Mouse (Mus musculus) heart, adult 2 months (tissue): ENCODE results near the gene N4bp3.

Experiments
- CTCF ChIP-seq: fragments of 200-600 bp; IDR thresholded peaks from 2 replicates; pipeline ENCODE4 v1.8.1; 2022; ENCODE audit warnings: antibody characterized with exemption, mild to moderate bottlenecking, moderate library complexity
- EP300 ChIP-seq: fragments of 200-500 bp; IDR thresholded peaks from 2 replicates; pipeline ENCODE4 v1.6.1; 2011; ENCODE audit warnings: low read depth, low read length, control low read depth; ENCODE audit not compliant: insufficient read depth
- POLR2A ChIP-seq: fragments of 200-500 bp; IDR thresholded peaks from 2 replicates; pipeline ENCODE4 v1.6.1; 2011; ENCODE audit warnings: mild to moderate bottlenecking, low read depth, low read length, control low read depth; ENCODE audit not compliant: insufficient read depth

GRCm38 (mm10) chr11:51609266-51609909 is 41.3 kb downstream of the N4bp3 start:
- TF ChIP-seq CTCF (no peak), EP300 (no peak), POLR2A (no peak)
